Comparison of ENCODE assay signal across 9 mouse cellular contexts in genomic region chr19:56105452-56106091, GRCm38 (mm10).
DNase-seq lines count a peak whose midpoint lies in the region; ATAC-seq and TF ChIP-seq lines count a peak whose summit lies in the region.
"Had no signal": no experiment of that assay in that cellular context is flagged by ENCODE, and none has a peak within 500 bp of the region (broad histone marks: within the 10 kb centered on the region; RNA-seq: fewer than 3 reads in every experiment).

No protein-coding gene starts in this region.

- no peak for DNase-seq in forebrain, postnatal 0 days
- peak; percentile 59 for DNase-seq in embryo, embryonic 11.5 days (ENCODE audit: low read depth, low spot score)
- peak; percentile 14 for DNase-seq in kidney, adult 9 months
- DNase-seq in neural tube, embryonic 10.5 days (ENCODE audit: extremely low spot score, low spot score) = peak; percentile 81
- no peak for DNase-seq in layer of hippocampus, adult 18-20 months (ENCODE audit: low spot score in 2 of 2)
- no peak for DNase-seq in cerebellum, adult 9-11 months
- DNase-seq in gastrocnemius, adult 8-10 months (ENCODE audit: low spot score in 2 of 2) = no peak
- DNase-seq: liver, embryonic 13.5 days had no signal

- ATAC-seq in forebrain, postnatal 0 days = peak; percentile 27
- no peak; the same call in 1 of the 2 replicates for ATAC-seq in forebrain, embryonic 16.5 days

- H3K4me1 ChIP-seq in forebrain, postnatal 0 days (ENCODE audit: insufficient read depth) = no peaks in the 10 kb centered on the region
- no peaks in the 10 kb centered on the region for H3K4me1 ChIP-seq in forebrain, embryonic 16.5 days (replicated peaks; ENCODE audit: control insufficient read depth, insufficient read depth, low read length)
- H3K4me1 ChIP-seq: liver, embryonic 13.5 days had no signal

- H3K36me3 ChIP-seq in forebrain, postnatal 0 days (ENCODE audit: insufficient read depth) = no peaks in the 10 kb centered on the region
- no peaks in the 10 kb centered on the region for H3K36me3 ChIP-seq in forebrain, embryonic 16.5 days (ENCODE audit: control insufficient read depth, insufficient read depth)
- H3K36me3 ChIP-seq: liver, embryonic 13.5 days had no signal

- no peak overlapping the region for H3K9ac ChIP-seq in forebrain, postnatal 0 days
- H3K9ac ChIP-seq in forebrain, embryonic 16.5 days (replicated peaks; ENCODE audit: low read depth, low read length) = no peak overlapping the region
- H3K9ac ChIP-seq: liver, embryonic 13.5 days had no signal

- H3K27me3 ChIP-seq in forebrain, postnatal 0 days (ENCODE audit: insufficient read depth, low read length) = no peaks in the 10 kb centered on the region
- no peaks in the 10 kb centered on the region for H3K27me3 ChIP-seq in forebrain, embryonic 16.5 days (replicated peaks; ENCODE audit: control insufficient read depth, insufficient read depth, low read length)
- H3K27me3 ChIP-seq: liver, embryonic 13.5 days had no signal

- H3K4me3 ChIP-seq in forebrain, postnatal 0 days (ENCODE audit: low read depth, low read length) = no peak overlapping the region
- H3K4me3 ChIP-seq in forebrain, embryonic 16.5 days (replicated peaks; ENCODE audit: low read length) = no peak overlapping the region
- H3K4me3 ChIP-seq: liver, embryonic 13.5 days had no signal

- no peak overlapping the region for H3K27ac ChIP-seq in forebrain, postnatal 0 days (ENCODE audit: low read depth, low read length)
- H3K27ac ChIP-seq in forebrain, embryonic 16.5 days (ENCODE audit: low read length) = no peak overlapping the region
- H3K27ac ChIP-seq: liver, embryonic 13.5 days had no signal

- no peak overlapping the region for H3K4me2 ChIP-seq in forebrain, postnatal 0 days (ENCODE audit: low read depth)
- H3K4me2 ChIP-seq in forebrain, embryonic 16.5 days (ENCODE audit: low read length) = no peak overlapping the region
- H3K4me2 ChIP-seq: liver, embryonic 13.5 days had no signal

- no peak for TF ChIP-seq CTCF in forebrain, postnatal 0 days (IDR thresholded peaks at IDR 0.05; ENCODE audit: low read depth)

- WGBS in forebrain, postnatal 0 days = 71% methylated on average over 23 of the region's 23 CpGs
- 77% methylated on average over 23 of the region's 23 CpGs for WGBS in forebrain, embryonic 16.5 days

- 0 out of 2 replicates have a peak, but pooled peaks cover 3% of the 10 kb centered on the region for H3K9me3 ChIP-seq in forebrain, postnatal 0 days (ENCODE audit: low read length)
- H3K9me3 ChIP-seq in forebrain, embryonic 16.5 days (ENCODE audit: control insufficient read depth, low read length) = peaks cover 5% of the 10 kb centered on the region; the same call in 1 of the 2 replicates
- H3K9me3 ChIP-seq: liver, embryonic 13.5 days had no signal

Comparison
In these comparisons a context has a peak if more than half of its experiments do, and no peak if none do; other contexts are left out.
1. DNase-seq: peak in embryo, embryonic 11.5 days (single experiment), kidney, adult 9 months (single experiment) and neural tube, embryonic 10.5 days (single experiment); none in forebrain, postnatal 0 days (single experiment), layer of hippocampus, adult 18-20 months (0 of 2), cerebellum, adult 9-11 months (single experiment) and gastrocnemius, adult 8-10 months (0 of 2).